Mouse (Mus musculus) MEL (cell line): ENCODE measurements around the gene Fxn. TPM values are rescaled to one million over a fixed set of nuclear protein-coding genes. Genes with fewer than 3 reads are reported as not detected.

ENCODE experiments used
- DNase-seq: peaks from one replicate; pipeline ENCODE4 v3.0.0; 2011; ENCODE audit warnings: low read depth, low spot score
- H3K27ac ChIP-seq: 2 replicates; pipeline ENCODE4 v1.5.1; 2012; ENCODE audit warnings: low read depth, mild to moderate bottlenecking, control low read depth, low read length, moderate library complexity; ENCODE audit not compliant: control insufficient read depth
- H3K27me3 ChIP-seq, 2 experiments: fragments of 150-350 bp in 1 of 2; sonication (generic) in 1 of 2; 2 replicates each; pipeline ENCODE4 v1.6.1; 2012; ENCODE audit warnings: low read length in 2 of 2, mild to moderate bottlenecking in 2 of 2, improper control_type of control experiment in 1 of 2, moderate library complexity in 1 of 2; ENCODE audit not compliant: insufficient read depth in 2 of 2, control insufficient read depth in 1 of 2
- H3K36me3 ChIP-seq, 2 experiments: 2 replicates each; pipeline ENCODE4 v1.6.1; 2012 to 2014; ENCODE audit warnings: low read length in 2 of 2, improper control_type of control experiment in 1 of 2, inconsistent platforms in 1 of 2, mild to moderate bottlenecking in 1 of 2; ENCODE audit not compliant: insufficient read depth in 2 of 2, control insufficient read depth in 1 of 2
- H3K4me1 ChIP-seq, 2 experiments: fragments of 150-350 bp in 1 of 2; sonication (generic) in 1 of 2; 2 replicates each; pipeline ENCODE4 v1.6.1; 2012; ENCODE audit warnings: low read length in 2 of 2, improper control_type of control experiment in 1 of 2, mild to moderate bottlenecking in 1 of 2; ENCODE audit not compliant: insufficient read depth in 2 of 2, control insufficient read depth in 1 of 2
- H3K4me3 ChIP-seq, 2 experiments: fragments of 150-350 bp in 1 of 2; sonication (generic) in 1 of 2; 2 replicates each; pipeline ENCODE4 v1.5.1; 2012; ENCODE audit warnings: low read depth in 2 of 2, low read length in 2 of 2, mild to moderate bottlenecking in 2 of 2, moderate library complexity in 2 of 2, control low read depth in 1 of 2, improper control_type of control experiment in 1 of 2; ENCODE audit not compliant: control insufficient read depth in 1 of 2, insufficient read depth in 1 of 2
- H3K79me2 ChIP-seq: 2 replicates; pipeline ENCODE4 v1.6.1; 2012; ENCODE audit warnings: mild to moderate bottlenecking, low read length, moderate library complexity; ENCODE audit not compliant: control insufficient read depth, poor library complexity, insufficient read depth
- H3K9ac ChIP-seq: 2 replicates; pipeline ENCODE4 v1.6.1; 2012; ENCODE audit warnings: low read depth, mild to moderate bottlenecking, control low read depth, low read length, moderate library complexity; ENCODE audit not compliant: control insufficient read depth, poor library complexity, severe bottlenecking
- H3K9me3 ChIP-seq: fragments of 150-350 bp; sonication (generic); replicated peaks from 2 replicates; pipeline ENCODE4 v1.6.1; 2012; ENCODE audit warnings: mild to moderate bottlenecking, low read length, improper control_type of control experiment, moderate library complexity; ENCODE audit not compliant: insufficient read depth
- BHLHE40 ChIP-seq: IDR thresholded peaks from 2 replicates; pipeline ENCODE4 v1.6.1; 2012; ENCODE audit warnings: low read depth, mild to moderate bottlenecking, inconsistent platforms, low read length, improper control_type of control experiment, borderline replicate concordance
- CHD1 ChIP-seq: IDR thresholded peaks from 2 replicates; pipeline ENCODE4 v1.6.1; 2012; ENCODE audit warnings: low read depth, mild to moderate bottlenecking, inconsistent platforms, low read length, improper control_type of control experiment
- CHD2 ChIP-seq: IDR thresholded peaks from 2 replicates; pipeline ENCODE4 v1.6.1; 2011; ENCODE audit warnings: low read length, improper control_type of control experiment
- CTCF ChIP-seq, 3 experiments: IDR thresholded peaks in 2 of 3; conservative IDR thresholded peaks in 1 of 3; 2 replicates each; pipeline ENCODE4 v1.5.1; 2011 to 2012; ENCODE audit warnings: low read length in 3 of 3, low read depth in 2 of 3, mild to moderate bottlenecking in 2 of 3, improper control_type of control experiment in 1 of 3, inconsistent platforms in 1 of 3, mixed read lengths in 1 of 3, moderate library complexity in 1 of 3; ENCODE audit not compliant: control insufficient read depth in 1 of 3, insufficient read depth in 1 of 3, poor library complexity in 1 of 3, severe bottlenecking in 1 of 3
- E2F4 ChIP-seq: IDR thresholded peaks from 2 replicates; pipeline ENCODE4 v1.6.1; 2011; ENCODE audit warnings: low read depth, low read length, improper control_type of control experiment, borderline replicate concordance
- EP300 ChIP-seq, 2 experiments: IDR thresholded peaks; 2 replicates each; pipeline ENCODE4 v1.6.1; 2011; ENCODE audit warnings: improper control_type of control experiment in 2 of 2, low read length in 2 of 2, low read depth in 1 of 2, mild to moderate bottlenecking in 1 of 2
- GABPA ChIP-seq: IDR thresholded peaks from 2 replicates; pipeline ENCODE4 v1.6.1; 2012; ENCODE audit warnings: low read depth, mild to moderate bottlenecking, inconsistent platforms, low read length, improper control_type of control experiment, moderate library complexity
- GATA1 ChIP-seq: IDR thresholded peaks from 2 replicates; pipeline ENCODE4 v1.6.1; 2011; ENCODE audit warnings: low read depth, low read length, improper control_type of control experiment
- HCFC1 ChIP-seq: IDR thresholded peaks from 2 replicates; pipeline ENCODE4 v1.6.1; 2012; ENCODE audit warnings: low read depth, mild to moderate bottlenecking, inconsistent platforms, low read length, improper control_type of control experiment, moderate library complexity
- MAX ChIP-seq: IDR thresholded peaks from 2 replicates; pipeline ENCODE4 v1.6.1; 2011; ENCODE audit warnings: low read length, improper control_type of control experiment
- MAZ ChIP-seq: IDR thresholded peaks from 2 replicates; pipeline ENCODE4 v1.6.1; 2012; ENCODE audit warnings: low read depth, mild to moderate bottlenecking, inconsistent platforms, low read length, improper control_type of control experiment
- MYB ChIP-seq: IDR thresholded peaks from 2 replicates; pipeline ENCODE4 v1.6.1; 2011; ENCODE audit warnings: mild to moderate bottlenecking, low read depth, low read length, improper control_type of control experiment
- MYC ChIP-seq: IDR thresholded peaks from 2 replicates; pipeline ENCODE4 v1.6.1; 2011; ENCODE audit warnings: low read depth, mild to moderate bottlenecking, low read length, improper control_type of control experiment, moderate library complexity
- NELFE ChIP-seq: IDR thresholded peaks from 2 replicates; pipeline ENCODE4 v1.6.1; 2011; ENCODE audit warnings: low read depth, low read length, improper control_type of control experiment
- NRF1 ChIP-seq: IDR thresholded peaks from 2 replicates; pipeline ENCODE4 v1.6.1; 2014; ENCODE audit warnings: low read depth, mild to moderate bottlenecking, inconsistent platforms, low read length, improper control_type of control experiment, moderate library complexity; ENCODE audit not compliant: poor library complexity, insufficient read depth, severe bottlenecking
- POLR2A ChIP-seq, 2 experiments: IDR thresholded peaks; 2 replicates each; pipeline ENCODE4 v1.6.1; 2011 to 2012; ENCODE audit warnings: low read length in 2 of 2, mild to moderate bottlenecking in 2 of 2, control low read depth in 1 of 2, improper control_type of control experiment in 1 of 2, low read depth in 1 of 2, moderate library complexity in 1 of 2; ENCODE audit not compliant: control insufficient read depth in 1 of 2, insufficient read depth in 1 of 2, poor library complexity in 1 of 2
- POLR2AphosphoS2 ChIP-seq: IDR thresholded peaks from 2 replicates; pipeline ENCODE4 v1.6.1; 2011; ENCODE audit warnings: low read length, improper control_type of control experiment
- POLR2AphosphoS5 ChIP-seq: IDR thresholded peaks from 2 replicates; pipeline ENCODE4 v1.6.1; 2012; ENCODE audit warnings: low read depth, borderline replicate concordance, mild to moderate bottlenecking, inconsistent platforms, low read length, moderate library complexity, mixed read lengths
- RAD21 ChIP-seq: IDR thresholded peaks from 2 replicates; pipeline ENCODE4 v1.6.1; 2011; ENCODE audit warnings: mild to moderate bottlenecking, low read depth, low read length, improper control_type of control experiment
- RCOR1 ChIP-seq: IDR thresholded peaks from 2 replicates; pipeline ENCODE4 v1.6.1; 2012; ENCODE audit warnings: low read depth, mild to moderate bottlenecking, inconsistent platforms, low read length, improper control_type of control experiment
- SMC3 ChIP-seq: IDR thresholded peaks from 2 replicates; pipeline ENCODE4 v1.6.1; 2011; ENCODE audit warnings: low read depth, low read length, improper control_type of control experiment
- TAL1 ChIP-seq: IDR thresholded peaks from 2 replicates; pipeline ENCODE4 v1.6.1; 2012; ENCODE audit warnings: mild to moderate bottlenecking, inconsistent platforms, low read length, moderate library complexity, mixed read lengths
- TCF12 ChIP-seq: IDR thresholded peaks from 2 replicates; pipeline ENCODE4 v1.6.1; 2014; ENCODE audit warnings: low read depth, mild to moderate bottlenecking, inconsistent platforms, low read length, improper control_type of control experiment, moderate library complexity
- UBTF ChIP-seq: IDR thresholded peaks from 2 replicates; pipeline ENCODE4 v1.6.1; 2012; ENCODE audit warnings: low read depth, mild to moderate bottlenecking, inconsistent platforms, low read length, improper control_type of control experiment, moderate library complexity, borderline replicate concordance; ENCODE audit not compliant: insufficient read depth
- USF2 ChIP-seq, 2 experiments: IDR thresholded peaks; 2 replicates each; pipeline ENCODE4 v1.6.1; 2011 to 2012; ENCODE audit warnings: improper control_type of control experiment in 2 of 2, low read length in 2 of 2, borderline replicate concordance in 1 of 2, inconsistent platforms in 1 of 2, low read depth in 1 of 2, mild to moderate bottlenecking in 1 of 2; ENCODE audit not compliant: insufficient read depth in 1 of 2
- ZC3H11A ChIP-seq: IDR thresholded peaks from 2 replicates; pipeline ENCODE4 v1.6.1; 2012; ENCODE audit warnings: low read depth, mild to moderate bottlenecking, inconsistent platforms, low read length, improper control_type of control experiment
- ZKSCAN1 ChIP-seq: IDR thresholded peaks from 2 replicates; pipeline ENCODE4 v1.6.1; 2012; ENCODE audit warnings: low read depth, mild to moderate bottlenecking, inconsistent platforms, low read length, improper control_type of control experiment, moderate library complexity
- polyA plus RNA-seq, 2 experiments: library from polyadenylated mRNA; stranded (reverse) in 1 of 2; unstranded in 1 of 2; fragments of >175 nt in 1 of 2; fragments of >200 nt in 1 of 2; gene quantifications; 2 replicates each; pipeline versions ENCODE4 v1.2.1 to v1.2.4; 2012; ENCODE audit warnings: low replicate concordance in 2 of 2, low read depth in 1 of 2; ENCODE audit not compliant: insufficient read length in 2 of 2, insufficient read depth in 1 of 2, missing spikeins in 1 of 2
- total RNA-seq: library from RNA; depleted of rRNA; stranded (reverse); fragments of 300-350 nt; gene quantifications from 2 replicates; pipeline ENCODE4 v1.2.3, GENCODE M21; 2012

Gene Fxn
- total and polyA plus RNA-seq, 3 experiments = 53.7 to 83.7 TPM; not detected in 1

DNA sequence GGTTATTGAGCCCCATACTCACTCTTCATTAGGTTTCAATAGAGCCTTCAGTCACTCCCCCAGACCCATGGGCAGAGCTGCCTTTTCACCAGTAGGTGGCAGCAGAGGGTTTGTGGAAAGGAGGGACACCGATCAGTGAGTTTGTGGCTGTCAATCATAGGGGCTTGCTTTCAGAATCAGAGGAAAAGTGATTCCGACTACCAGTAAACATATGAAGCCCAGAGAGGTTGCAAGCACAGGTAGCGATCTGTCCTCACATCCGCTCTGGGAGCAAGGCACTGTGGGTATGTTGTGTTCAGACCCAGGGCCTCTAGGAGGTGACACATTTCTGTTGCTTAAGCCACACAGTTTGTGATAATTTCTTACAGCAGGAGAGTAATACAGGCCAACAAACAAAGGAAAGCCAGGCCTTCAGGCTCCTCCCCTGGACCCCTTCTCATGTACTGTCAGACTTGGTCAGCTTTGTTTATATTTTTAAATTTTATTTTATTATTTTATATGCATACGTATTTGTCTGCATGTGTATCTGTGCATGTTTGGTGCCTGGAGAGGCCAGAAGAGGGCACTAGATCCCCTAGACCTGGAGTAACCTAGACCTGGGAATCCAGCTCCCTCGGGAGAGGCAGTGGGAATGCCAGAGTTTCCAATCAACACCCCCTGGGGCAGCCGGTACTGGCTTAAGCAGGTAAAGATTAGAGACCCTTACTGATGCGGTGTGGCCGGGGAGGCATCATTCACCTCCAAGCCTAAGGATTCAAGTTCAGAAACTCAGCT, 20.8 kb upstream of the Fxn start:
- Histone ChIP-seq H3K9ac (peak overlapping the region; percentile 47), H3K4me3 (peak overlapping the region; percentile 58 to 60), H3K27ac (no peak overlapping the region), H3K9me3 (no peaks in the 10 kb centered on the region), H3K27me3 (no peaks in the 10 kb centered on the region), H3K36me3 (no peaks in the 10 kb centered on the region), H3K4me1 (no peaks in the 10 kb centered on the region), H3K79me2 (no peaks in the 10 kb centered on the region)
- TF ChIP-seq NRF1 (no peak), GATA1 (no peak), HCFC1 (no peak), MAZ (no peak), RAD21 (peak; percentile 71), CHD2 (no peak), EP300 (IDR thresholded peaks at IDR 0.05; ENCODE audit: low read depth in 1 of 2, low read length in 2 of 2) (no peak), ZKSCAN1 (no peak), POLR2AphosphoS2 (no peak), CHD1 (no peak), TCF12 (no peak), MAX (no peak), NELFE (no peak), POLR2A (IDR thresholded peaks at IDR 0.05; ENCODE audit: control insufficient read depth in 1 of 2, insufficient read depth in 1 of 2, low read depth in 1 of 2, low read length in 2 of 2, poor library complexity in 1 of 2) (no peak), MYC (no peak), USF2 (IDR thresholded peaks at IDR 0.05; ENCODE audit: borderline replicate concordance in 1 of 2, insufficient read depth in 1 of 2, low read depth in 1 of 2, low read length in 2 of 2) (no peak), UBTF (no peak), BHLHE40 (no peak), CTCF (IDR thresholded peaks at IDR 0.05 in 2 of 3, conservative IDR thresholded peaks at IDR 0.05 in 1 of 3; ENCODE audit: control insufficient read depth in 1 of 3, insufficient read depth in 1 of 3, low read depth in 2 of 3, low read length in 3 of 3, poor library complexity in 1 of 3, severe bottlenecking in 1 of 3) (peak; percentile 70 to 88 (median 70)), TAL1 (no peak), ZC3H11A (peak; percentile 51), RCOR1 (no peak), E2F4 (no peak), SMC3 (peak; percentile 67), POLR2AphosphoS5 (no peak), GABPA (no peak), MYB (no peak)
- peak; percentile 83 for DNase-seq
